Mouse (Mus musculus): Measurements from ENCODE around the gene Ermap. TPM values are rescaled to one million over a fixed set of nuclear protein-coding genes. Genes with fewer than 3 reads are reported as not detected.

Gene Ermap
- polyA plus RNA-seq, 2 experiments = 191 to 300 TPM

DNA sequence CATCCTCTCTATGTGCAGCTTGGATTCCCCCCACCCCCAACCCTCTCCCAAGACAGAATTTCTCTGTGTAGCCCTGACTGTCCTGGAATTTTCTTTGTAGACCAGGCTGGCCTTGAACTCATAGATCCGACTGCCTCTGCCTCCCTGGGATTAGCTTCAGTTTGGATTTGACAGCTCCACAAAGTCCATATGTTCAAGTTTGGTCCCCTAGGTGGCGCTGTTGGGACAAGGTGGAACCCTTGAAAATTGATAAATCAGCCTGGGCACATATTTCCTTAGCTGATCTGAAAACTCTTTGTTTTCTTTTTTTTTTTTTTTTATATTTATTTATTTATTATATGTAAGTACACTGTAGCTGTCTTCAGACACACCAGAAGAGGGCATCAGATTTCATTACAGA is 32.6 kb downstream of the Ermap start:
- Histone ChIP-seq H3K9me3 (ENCODE audit: control insufficient read depth, low read length) (no peaks in the 10 kb centered on the region), H3K36me3 (replicated peaks; ENCODE audit: control insufficient read depth, insufficient read depth, low read depth) (no peaks in the 10 kb centered on the region), H3K4me1 (replicated peaks; ENCODE audit: control insufficient read depth in 2 of 2, insufficient read depth in 2 of 2, low read length in 1 of 2) (no peaks in the 10 kb centered on the region), H3K27me3 (ENCODE audit: control insufficient read depth, insufficient read depth, low read length) (no peaks in the 10 kb centered on the region), H3K27ac (no peak overlapping the region), H3K4me3 (ENCODE audit: insufficient read depth in 1 of 2, low read depth in 2 of 2, low read length in 2 of 2) (no peak overlapping the region), H3K4me2 (ENCODE audit: low read depth) (no peak overlapping the region), H3K9ac (replicated peaks) (no peak overlapping the region)
- ATAC-seq (ENCODE audit: insufficient read depth) (no peak), DNase-seq (ENCODE audit: low read depth in 3 of 3, low spot score in 3 of 3) (peak in 2 of 3 experiments; percentile 58 to 64)
- WGBS (ENCODE audit: insufficient replicate concordance) = 17% methylated on average over 2 of the region's 2 CpGs
- TF ChIP-seq CTCF (IDR thresholded peaks at IDR 0.05; ENCODE audit: low read depth) = peak; percentile 80
- TF ChIP-seq EP300 (IDR thresholded peaks at IDR 0.05; ENCODE audit: low read depth) = no peak

DNA sequence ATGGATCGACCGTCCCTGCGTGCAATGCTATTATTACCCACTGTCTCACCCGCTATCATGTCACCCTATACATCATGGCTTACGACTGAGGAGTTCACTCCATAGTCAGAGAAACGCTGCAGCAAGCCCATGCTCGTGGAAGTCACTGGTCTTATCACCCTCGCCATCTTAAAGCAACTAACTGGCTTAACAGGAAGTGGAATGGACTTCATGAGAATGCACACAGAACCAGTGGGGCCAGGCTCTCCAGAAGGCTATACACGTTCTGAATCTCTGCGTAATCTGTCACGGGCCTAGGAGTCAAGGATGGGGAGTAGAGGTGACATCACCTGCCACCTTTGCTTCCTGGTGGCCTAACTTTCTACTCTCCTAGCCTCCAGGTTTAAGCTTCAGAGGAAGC is 41.1 kb downstream of the Ermap start:
- Histone ChIP-seq H3K9ac (replicated peaks) (no peak overlapping the region), H3K4me2 (ENCODE audit: low read depth) (no peak overlapping the region), H3K4me1 (replicated peaks; ENCODE audit: control insufficient read depth in 2 of 2, insufficient read depth in 2 of 2, low read length in 1 of 2) (no peaks in the 10 kb centered on the region), H3K36me3 (replicated peaks; ENCODE audit: control insufficient read depth, insufficient read depth, low read depth) (no peaks in the 10 kb centered on the region), H3K4me3 (ENCODE audit: insufficient read depth in 1 of 2, low read depth in 2 of 2, low read length in 2 of 2) (no peak overlapping the region), H3K9me3 (ENCODE audit: control insufficient read depth, low read length) (no peaks in the 10 kb centered on the region), H3K27ac (no peak overlapping the region), H3K27me3 (ENCODE audit: control insufficient read depth, insufficient read depth, low read length) (no peaks in the 10 kb centered on the region; the same call in 1 of the 2 replicates)
- ATAC-seq (ENCODE audit: insufficient read depth) (no peak), DNase-seq (ENCODE audit: low read depth in 3 of 3, low spot score in 3 of 3) (no peak)
- TF ChIP-seq CTCF (IDR thresholded peaks at IDR 0.05; ENCODE audit: low read depth) (no peak), EP300 (IDR thresholded peaks at IDR 0.05; ENCODE audit: low read depth) (no peak)
- WGBS (ENCODE audit: insufficient replicate concordance) = 51% methylated on average over 11 of the region's 11 CpGs

DNA sequence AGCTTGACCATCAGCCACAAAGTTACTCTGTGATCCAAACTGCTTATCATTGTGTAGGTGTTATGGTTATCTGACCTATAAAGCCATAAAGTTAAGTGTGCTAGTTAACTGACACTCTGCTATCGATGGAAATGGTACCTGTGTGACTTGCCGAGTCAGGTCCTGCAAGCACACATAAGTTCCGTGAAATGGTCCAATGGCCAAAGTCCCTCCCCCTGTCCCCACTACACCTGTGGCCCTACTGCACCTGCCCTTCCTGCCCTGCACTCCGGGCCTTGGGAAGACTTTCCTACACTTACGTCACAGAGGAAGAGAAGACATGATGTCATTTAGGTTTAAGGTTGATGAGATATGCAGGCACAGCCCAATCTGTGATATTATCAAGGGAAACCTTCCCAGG is 42.5 kb downstream of the Ermap start:
- no peaks in the 10 kb centered on the region for H3K36me3 ChIP-seq (replicated peaks; ENCODE audit: control insufficient read depth, insufficient read depth, low read depth)
- 72% methylated on average over 5 of the region's 5 CpGs for WGBS (ENCODE audit: insufficient replicate concordance)
- ATAC-seq (ENCODE audit: insufficient read depth) (no peak), DNase-seq (ENCODE audit: low read depth in 3 of 3, low spot score in 3 of 3) (no peak)
- no peaks in the 10 kb centered on the region; the same call in 1 of the 2 replicates for H3K27me3 ChIP-seq (ENCODE audit: control insufficient read depth, insufficient read depth, low read length)
- H3K4me1 ChIP-seq (replicated peaks; ENCODE audit: control insufficient read depth in 2 of 2, insufficient read depth in 2 of 2, low read length in 1 of 2) = peaks cover 0 to 3% of the 10 kb centered on the region in 2 experiments; a peak in 1 of 4 replicates
- no peak overlapping the region for H3K4me3 ChIP-seq (ENCODE audit: insufficient read depth in 1 of 2, low read depth in 2 of 2, low read length in 2 of 2)
- H3K4me2 ChIP-seq (ENCODE audit: low read depth) = no peak overlapping the region
- H3K9ac ChIP-seq (replicated peaks) = no peak overlapping the region
- TF ChIP-seq EP300 (IDR thresholded peaks at IDR 0.05; ENCODE audit: low read depth) (no peak), CTCF (IDR thresholded peaks at IDR 0.05; ENCODE audit: low read depth) (no peak)
- no peaks in the 10 kb centered on the region for H3K9me3 ChIP-seq (ENCODE audit: control insufficient read depth, low read length)
- no peak overlapping the region for H3K27ac ChIP-seq

DNA sequence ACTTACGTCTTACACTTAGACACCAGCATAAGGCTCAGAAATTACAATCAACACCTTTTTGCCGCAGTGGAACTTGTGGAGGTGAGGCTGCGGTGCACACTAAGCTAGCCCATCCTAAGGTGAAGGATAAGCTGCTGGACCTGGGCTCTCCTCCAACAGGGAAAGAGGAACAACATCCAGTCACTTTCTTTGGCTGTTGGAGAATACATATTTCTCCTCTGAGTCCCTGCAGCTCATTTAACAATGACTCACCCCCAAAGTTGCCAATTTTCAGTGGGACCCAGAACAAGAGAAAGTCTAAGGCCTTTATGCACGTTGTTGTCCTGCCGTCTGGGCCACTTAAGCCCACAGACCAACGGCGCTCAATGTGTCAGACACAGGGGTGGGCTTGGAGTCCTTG is 43.0 kb downstream of the Ermap start:
- no peak overlapping the region for H3K9ac ChIP-seq (replicated peaks)
- WGBS (ENCODE audit: insufficient replicate concordance) = 84% methylated on average over 7 of the region's 7 CpGs
- ATAC-seq (ENCODE audit: insufficient read depth) (no peak), DNase-seq (ENCODE audit: low read depth in 3 of 3, low spot score in 3 of 3) (no peak)
- peaks cover 0 to 3% of the 10 kb centered on the region in 2 experiments; a peak in 1 of 4 replicates for H3K4me1 ChIP-seq (replicated peaks; ENCODE audit: control insufficient read depth in 2 of 2, insufficient read depth in 2 of 2, low read length in 1 of 2)
- H3K27me3 ChIP-seq (ENCODE audit: control insufficient read depth, insufficient read depth, low read length) = no peaks in the 10 kb centered on the region; the same call in 1 of the 2 replicates
- no peaks in the 10 kb centered on the region for H3K36me3 ChIP-seq (replicated peaks; ENCODE audit: control insufficient read depth, insufficient read depth, low read depth)
- H3K9me3 ChIP-seq (ENCODE audit: control insufficient read depth, low read length) = no peaks in the 10 kb centered on the region
- H3K27ac ChIP-seq = no peak overlapping the region
- no peak overlapping the region for H3K4me2 ChIP-seq (ENCODE audit: low read depth)
- TF ChIP-seq EP300 (IDR thresholded peaks at IDR 0.05; ENCODE audit: low read depth) (no peak), CTCF (IDR thresholded peaks at IDR 0.05; ENCODE audit: low read depth) (no peak)
- H3K4me3 ChIP-seq (ENCODE audit: insufficient read depth in 1 of 2, low read depth in 2 of 2, low read length in 2 of 2) = no peak overlapping the region

DNA sequence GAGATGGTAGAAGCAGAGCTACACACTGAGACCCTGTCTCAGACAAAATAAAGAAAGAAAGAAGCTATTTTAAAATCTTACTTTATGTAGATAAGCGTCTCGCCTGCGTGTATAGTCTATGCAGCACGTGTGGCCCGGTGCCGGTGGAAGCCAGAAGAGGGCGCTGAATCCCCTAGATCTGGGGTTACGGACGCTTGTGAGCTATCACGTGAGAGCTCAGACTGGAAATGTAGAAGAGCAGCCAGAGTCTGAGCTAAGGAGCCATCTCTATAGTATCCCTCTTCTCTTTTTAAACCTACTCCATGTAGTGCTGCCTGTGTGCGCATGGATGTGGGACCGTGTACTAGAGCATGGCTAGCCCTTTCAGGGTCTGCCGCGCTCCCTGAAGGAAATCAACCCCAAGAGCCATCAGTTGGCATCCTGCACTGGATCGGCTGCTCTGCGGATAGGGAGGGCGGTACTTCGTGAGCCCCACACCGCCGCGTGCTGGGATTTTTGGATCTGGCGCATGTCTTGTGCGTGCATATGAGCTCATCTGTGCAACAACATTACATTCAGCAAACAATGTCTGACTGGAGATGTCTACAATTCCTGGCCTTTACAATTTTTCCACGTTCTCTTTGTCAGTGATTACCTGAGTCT is 47.5 kb downstream of the Ermap start:
- H3K4me1 ChIP-seq (replicated peaks; ENCODE audit: control insufficient read depth in 2 of 2, insufficient read depth in 2 of 2, low read length in 1 of 2) = peaks cover 0 to 3% of the 10 kb centered on the region in 2 experiments; a peak in 2 of 4 replicates
- WGBS (ENCODE audit: insufficient replicate concordance) = 25% methylated on average over 24 of the region's 24 CpGs
- no peak overlapping the region for H3K4me3 ChIP-seq (ENCODE audit: insufficient read depth in 1 of 2, low read depth in 2 of 2, low read length in 2 of 2)
- H3K27me3 ChIP-seq (ENCODE audit: control insufficient read depth, insufficient read depth, low read length) = no peaks in the 10 kb centered on the region; the same call in 1 of the 2 replicates
- ATAC-seq (ENCODE audit: insufficient read depth) = peak; percentile 35; the same call in 1 of the 2 replicates
- H3K9me3 ChIP-seq (ENCODE audit: control insufficient read depth, low read length) = no peaks in the 10 kb centered on the region
- no peak overlapping the region for H3K27ac ChIP-seq
- DNase-seq (ENCODE audit: low read depth in 3 of 3, low spot score in 3 of 3) = peak; percentile 60 to 68 (median 62)
- H3K4me2 ChIP-seq (ENCODE audit: low read depth) = peak overlapping the region; percentile 40; the same call in 1 of the 2 replicates
- peaks cover 10% of the 10 kb centered on the region for H3K36me3 ChIP-seq (replicated peaks; ENCODE audit: control insufficient read depth, insufficient read depth, low read depth)
- TF ChIP-seq EP300 (IDR thresholded peaks at IDR 0.05; ENCODE audit: low read depth) (no peak), CTCF (IDR thresholded peaks at IDR 0.05; ENCODE audit: low read depth) (peak; percentile 86)
- no peak overlapping the region; the same call in 1 of the 2 replicates for H3K9ac ChIP-seq (replicated peaks)
